Mouse (Mus musculus) lung, postnatal 0 days (tissue): ENCODE data around the gene Katnbl1. TPM values are rescaled to one million over a fixed set of nuclear protein-coding genes. Genes with fewer than 3 reads are reported as not detected.

Experiments
- ATAC-seq: fragments of 200-750 bp; cut with Nextera tagmentation; 2 replicates; pipeline ENCODE4 v1.8.0; 2017; ENCODE audit warnings: moderate library complexity
- DNase-seq: peaks from one replicate; pipeline ENCODE4 v3.0.0-alpha.2; 2016; ENCODE audit warnings: low spot score
- H3K27ac ChIP-seq: fragments of 300-500 bp; sonication (generic); 2 replicates; pipeline ENCODE4 v1.5.1; 2014; ENCODE audit warnings: antibody characterized with exemption, mild to moderate bottlenecking, low read length, mixed read lengths
- H3K27me3 ChIP-seq: fragments of 300-500 bp; sonication (generic); replicated peaks from 2 replicates; pipeline ENCODE4 v1.6.1; 2014; ENCODE audit warnings: low read length, mixed read lengths; ENCODE audit not compliant: insufficient read depth
- H3K36me3 ChIP-seq: fragments of 300-500 bp; sonication (generic); 2 replicates; pipeline ENCODE4 v1.6.1; 2014; ENCODE audit warnings: low read length, mixed read lengths; ENCODE audit not compliant: insufficient read depth
- H3K4me1 ChIP-seq: fragments of 300-500 bp; sonication (generic); 2 replicates; pipeline ENCODE4 v1.6.1; 2014; ENCODE audit warnings: antibody characterized with exemption, low read depth, low read length, mixed read lengths; ENCODE audit not compliant: insufficient read depth
- H3K4me2 ChIP-seq: fragments of 300-500 bp; sonication (generic); replicated peaks from 2 replicates; pipeline ENCODE4 v1.6.1; 2014; ENCODE audit warnings: low read depth, mild to moderate bottlenecking, low read length, moderate library complexity, mixed read lengths
- H3K4me3 ChIP-seq: fragments of 300-500 bp; sonication (generic); 2 replicates; pipeline ENCODE4 v1.5.1; 2014; ENCODE audit warnings: low read depth, low read length
- H3K9ac ChIP-seq: fragments of 300-500 bp; sonication (generic); replicated peaks from 2 replicates; pipeline ENCODE4 v1.6.1; 2014; ENCODE audit warnings: low read depth, mild to moderate bottlenecking
- H3K9me3 ChIP-seq: fragments of 300-500 bp; sonication (generic); 2 replicates; pipeline ENCODE4 v1.6.1; 2016; ENCODE audit warnings: low read length, mixed read lengths
- CTCF ChIP-seq: IDR thresholded peaks from 2 replicates; pipeline ENCODE4 v1.5.1; 2016; ENCODE audit warnings: antibody characterized with exemption, mild to moderate bottlenecking
- EP300 ChIP-seq: IDR thresholded peaks from 2 replicates; pipeline ENCODE4 v1.6.1; 2016; ENCODE audit warnings: antibody characterized with exemption, mild to moderate bottlenecking, control low read depth
- WGBS: fragments of 180-500 bp; shearing (Covaris S2); extraction: QIAGEN DNeasy Blood & Tissue Kit; methylation state at CpG from one replicate; pipeline ENCODE4 v1.1.7; 2014; 5-methylcytosine and 5-hydroxymethylcytosine counted together
- polyA plus RNA-seq: library from polyadenylated mRNA; unstranded; fragments of >200 nt; fragmentation: Nextera tagmentation; extraction: Ambion mirVana; gene quantifications from 2 replicates; pipeline ENCODE4 v1.2.1, GENCODE M21; 2015

Gene Katnbl1
- polyA plus RNA-seq, 1 experiment from 2014 or later = 22.3 TPM

DNA sequence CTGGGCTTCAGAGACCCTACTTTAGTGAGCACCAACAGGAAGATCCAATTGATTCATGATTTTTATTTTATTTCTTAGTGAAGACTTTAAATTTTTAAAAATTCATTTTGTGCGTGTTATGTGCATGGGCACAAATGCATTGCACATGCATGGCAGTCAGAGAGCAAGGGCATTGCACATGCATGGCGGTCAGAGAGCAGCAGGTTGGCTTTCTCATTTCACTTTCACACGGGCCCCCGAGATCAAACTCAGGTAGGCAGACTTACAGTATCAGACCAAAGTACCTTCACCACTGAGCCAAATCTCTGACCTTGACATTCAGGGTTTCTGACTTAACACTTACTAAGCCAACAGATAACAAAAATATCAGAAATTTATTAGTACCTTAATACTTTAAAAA lies 50.7 kb downstream of the Katnbl1 start:
- H3K9me3 ChIP-seq = no peaks in the 10 kb centered on the region
- DNase-seq = no peak
- no peaks in the 10 kb centered on the region for H3K27me3 ChIP-seq
- no peaks in the 10 kb centered on the region for H3K4me1 ChIP-seq
- WGBS = 81% methylated on average over 4 of the region's 4 CpGs
- TF ChIP-seq EP300 (no peak), CTCF (no peak)
- no peak overlapping the region for H3K9ac ChIP-seq
- ATAC-seq = no peak
- no peaks in the 10 kb centered on the region for H3K36me3 ChIP-seq
- no peak overlapping the region for H3K4me2 ChIP-seq
- H3K27ac ChIP-seq = no peak overlapping the region
- H3K4me3 ChIP-seq = no peak overlapping the region

DNA sequence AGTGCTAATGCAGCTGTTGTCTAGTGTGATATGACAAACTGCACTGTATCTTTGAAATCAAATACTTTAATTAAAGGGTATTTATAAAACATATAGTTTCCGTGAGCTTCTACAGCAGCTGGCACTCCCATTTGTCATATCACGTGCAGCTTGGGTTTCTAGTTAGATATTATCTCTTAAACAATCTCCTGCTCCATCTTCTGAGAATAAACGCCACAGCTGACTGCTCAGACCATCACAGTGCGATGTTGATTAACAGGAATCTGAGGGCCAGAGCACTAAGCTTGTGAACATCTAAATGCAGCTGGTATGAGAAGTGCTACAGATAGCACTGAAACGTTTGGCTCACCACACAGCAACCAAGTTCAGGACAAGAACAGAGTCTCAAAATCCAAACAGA lies 51.4 kb downstream of the Katnbl1 start:
- ATAC-seq (no peak), DNase-seq (no peak)
- no peaks in the 10 kb centered on the region for H3K9me3 ChIP-seq
- no peaks in the 10 kb centered on the region for H3K27me3 ChIP-seq
- no peak overlapping the region for H3K4me3 ChIP-seq
- no peak overlapping the region for H3K9ac ChIP-seq
- no peaks in the 10 kb centered on the region for H3K36me3 ChIP-seq
- WGBS = 32% methylated on average over 5 of the region's 5 CpGs
- H3K4me1 ChIP-seq = no peaks in the 10 kb centered on the region
- H3K4me2 ChIP-seq = no peak overlapping the region
- TF ChIP-seq CTCF (no peak), EP300 (no peak)
- no peak overlapping the region for H3K27ac ChIP-seq

DNA sequence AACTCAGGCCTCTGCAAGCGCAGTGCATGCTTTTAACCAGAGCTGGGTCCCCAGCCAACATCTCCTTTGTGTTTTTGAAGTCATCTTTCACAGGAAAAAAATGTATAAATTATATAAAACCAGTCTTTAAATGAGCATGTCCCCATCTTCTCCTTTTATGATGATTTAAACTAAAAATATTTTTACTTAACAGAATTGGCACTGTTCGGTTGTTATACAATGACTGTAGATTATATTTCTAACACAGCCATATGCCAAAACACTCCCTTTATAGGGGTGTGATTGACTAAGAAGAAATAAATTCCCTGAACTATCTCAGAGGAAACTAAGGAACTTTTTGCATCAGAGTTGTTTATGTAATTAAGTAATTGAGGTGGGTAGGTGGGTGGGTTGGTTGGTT lies 53.5 kb downstream of the Katnbl1 start:
- no peak overlapping the region for H3K4me2 ChIP-seq
- ATAC-seq = no peak
- no peak overlapping the region for H3K9ac ChIP-seq
- TF ChIP-seq EP300 = no peak
- no peak overlapping the region for H3K27ac ChIP-seq
- H3K36me3 ChIP-seq = no peaks in the 10 kb centered on the region
- WGBS = 81% methylated on average over 2 of the region's 2 CpGs
- H3K27me3 ChIP-seq = no peaks in the 10 kb centered on the region
- H3K4me1 ChIP-seq = no peaks in the 10 kb centered on the region
- DNase-seq = no peak
- H3K4me3 ChIP-seq = no peak overlapping the region
- no peaks in the 10 kb centered on the region for H3K9me3 ChIP-seq

DNA sequence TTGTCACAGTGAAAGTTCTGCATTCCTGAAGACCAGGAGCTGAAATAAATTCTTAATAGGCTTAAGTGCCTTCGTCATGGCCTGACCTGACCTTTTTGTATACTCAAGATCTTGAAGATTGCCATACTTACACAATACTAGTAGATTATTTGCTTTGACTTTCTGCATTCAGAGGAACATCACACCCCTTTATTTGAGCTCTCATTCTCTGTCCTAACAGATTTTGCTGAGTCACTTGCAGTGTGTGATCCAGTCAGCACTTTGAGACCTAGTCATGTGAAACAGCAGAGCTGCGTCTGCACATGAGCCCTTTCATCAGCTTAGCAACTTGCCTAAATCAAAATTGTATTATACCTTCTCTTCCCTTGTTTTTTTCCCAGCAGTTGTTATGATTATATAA lies 54.3 kb downstream of the Katnbl1 start:
- no peak overlapping the region for H3K27ac ChIP-seq

DNA sequence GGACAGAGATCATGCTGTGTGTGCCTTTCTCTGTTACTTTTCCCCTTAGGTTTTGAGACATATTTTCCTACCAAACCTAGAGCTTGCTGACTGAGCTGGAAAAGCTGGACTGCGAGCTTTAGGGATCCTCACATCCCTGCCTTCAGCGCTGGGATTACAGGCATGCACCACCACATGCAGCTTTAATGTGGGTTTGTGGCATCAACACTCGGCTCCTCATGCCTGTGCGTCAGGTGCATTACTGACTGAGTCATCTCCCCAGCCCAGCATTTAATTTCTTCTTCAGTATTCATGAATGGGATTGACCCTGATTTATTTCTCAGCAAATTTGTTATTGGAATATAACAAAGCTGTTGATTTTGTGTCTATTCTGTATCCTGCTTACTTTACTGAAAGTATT lies 57.3 kb downstream of the Katnbl1 start:
- 76% methylated on average over 4 of the region's 4 CpGs for WGBS
- DNase-seq = no peak
- ATAC-seq = no peak
- H3K9me3 ChIP-seq = no peaks in the 10 kb centered on the region
- H3K4me1 ChIP-seq = no peaks in the 10 kb centered on the region
- H3K4me3 ChIP-seq = no peak overlapping the region
- H3K4me2 ChIP-seq = no peak overlapping the region
- TF ChIP-seq EP300 = no peak
- no peak for TF ChIP-seq CTCF
- no peak overlapping the region for H3K27ac ChIP-seq
- H3K27me3 ChIP-seq = no peaks in the 10 kb centered on the region
- H3K9ac ChIP-seq = no peak overlapping the region
- H3K36me3 ChIP-seq = no peaks in the 10 kb centered on the region

More for the DNA sequence above, 54.3 kb downstream of the Katnbl1 start:
- no peaks in the 10 kb centered on the region for H3K4me1 ChIP-seq
- no peaks in the 10 kb centered on the region for H3K9me3 ChIP-seq
- no peaks in the 10 kb centered on the region for H3K36me3 ChIP-seq
- DNase-seq (peak; percentile 72), ATAC-seq (peak; percentile 64)
- TF ChIP-seq CTCF (no peak), EP300 (0 out of 2 replicates have a peak, but pooled peaks have one; percentile 42)
- H3K4me3 ChIP-seq = no peak overlapping the region
- 54% methylated on average over 2 of the region's 2 CpGs for WGBS
- no peak overlapping the region for H3K4me2 ChIP-seq
- no peaks in the 10 kb centered on the region for H3K27me3 ChIP-seq
- no peak overlapping the region for H3K9ac ChIP-seq

DNA sequence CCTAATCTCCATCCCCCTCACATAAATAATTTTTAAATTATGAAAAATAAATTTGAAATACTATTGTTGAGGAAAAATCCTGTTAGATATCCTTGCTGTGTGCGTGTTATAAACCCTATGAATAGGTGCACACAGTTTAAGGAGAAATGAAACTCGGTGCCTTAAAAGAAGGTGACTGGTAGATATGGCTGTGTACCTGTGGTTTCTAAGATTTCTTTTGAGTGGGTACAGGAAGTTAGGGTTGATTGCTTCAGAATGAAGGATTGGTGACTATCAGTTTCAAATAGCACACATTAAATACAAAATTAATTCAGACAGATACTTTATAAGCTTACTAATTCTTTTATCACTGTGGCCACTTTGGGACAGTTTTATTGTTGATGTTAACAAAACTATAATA lies 58.6 kb downstream of the Katnbl1 start:
- DNase-seq = no peak
- H3K36me3 ChIP-seq = no peaks in the 10 kb centered on the region
- no peak for ATAC-seq
- no peak for TF ChIP-seq EP300
- no peak for TF ChIP-seq CTCF
- H3K9ac ChIP-seq = no peak overlapping the region
- no peaks in the 10 kb centered on the region for H3K9me3 ChIP-seq
- no peak overlapping the region for H3K27ac ChIP-seq
- 80% methylated on average over 2 of the region's 2 CpGs for WGBS
- no peaks in the 10 kb centered on the region for H3K27me3 ChIP-seq
- no peak overlapping the region for H3K4me2 ChIP-seq
- no peak overlapping the region for H3K4me3 ChIP-seq
- no peaks in the 10 kb centered on the region for H3K4me1 ChIP-seq

DNA sequence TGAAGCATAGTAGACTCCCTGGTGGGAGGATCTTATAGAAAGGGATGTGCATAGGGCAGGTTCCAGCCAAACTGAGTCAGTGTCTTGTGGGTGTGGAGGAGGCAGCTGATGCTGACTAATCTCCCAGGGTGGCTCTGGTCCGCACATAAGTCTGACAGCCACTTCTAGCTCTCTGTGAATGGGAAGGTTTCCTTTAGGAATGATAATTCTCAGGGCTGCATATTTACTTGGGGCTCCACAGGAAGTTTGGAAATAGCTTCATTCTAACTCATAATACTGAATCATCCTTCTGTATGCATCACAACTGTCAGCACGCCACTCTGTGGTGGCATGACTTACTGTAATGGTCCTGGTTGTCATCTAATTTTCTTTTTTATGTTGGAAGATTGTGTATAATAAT lies 64.5 kb downstream of the Katnbl1 start:
- no peak for TF ChIP-seq CTCF
- DNase-seq (no peak), ATAC-seq (no peak)
- Histone ChIP-seq H3K4me3 (no peak overlapping the region), H3K27me3 (no peaks in the 10 kb centered on the region), H3K9ac (no peak overlapping the region), H3K4me1 (no peaks in the 10 kb centered on the region), H3K36me3 (no peaks in the 10 kb centered on the region), H3K9me3 (no peaks in the 10 kb centered on the region), H3K4me2 (no peak overlapping the region), H3K27ac (no peak overlapping the region)
- 56% methylated on average over 2 of the region's 2 CpGs for WGBS
